10 mouse cellular contexts compared by ENCODE assay signal in genomic region chr17:87312924-87313870, GRCm38 (mm10). TPM values are rescaled to one million over a fixed set of nuclear protein-coding genes. Genes with fewer than 3 reads are reported as not detected.
DNase-seq lines count a peak whose midpoint lies in the region; ATAC-seq lines count a peak whose summit lies in the region.
"Had no signal": no experiment of that assay in that cellular context is flagged by ENCODE, and none has a peak within 500 bp of the region (broad histone marks: within the 10 kb centered on the region; RNA-seq: fewer than 3 reads in every experiment).

No protein-coding gene starts in this region.

- peaks cover 16% of the 10 kb centered on the region; the same call in 1 of the 2 replicates for H3K4me1 ChIP-seq in stomach, embryonic 14.5 days (ENCODE audit: control insufficient read depth, insufficient read depth, low read length)

- H3K4me2 ChIP-seq in stomach, embryonic 14.5 days (replicated peaks; ENCODE audit: low read depth, low read length) = peak overlapping the region; percentile 27
- H3K4me2 ChIP-seq: neural tube, embryonic 12.5 days had no signal

- no peak for ATAC-seq in stomach, embryonic 14.5 days (ENCODE audit: insufficient number of reproducible peaks, insufficient read depth, low FRiP score, low read depth)

- H3K36me3 ChIP-seq in stomach, embryonic 14.5 days (ENCODE audit: control insufficient read depth, insufficient read depth, low read length) = no peaks in the 10 kb centered on the region
- H3K36me3 ChIP-seq: neural tube, embryonic 12.5 days had no signal

- no peak overlapping the region for H3K9ac ChIP-seq in stomach, embryonic 14.5 days (replicated peaks; ENCODE audit: low read depth, low read length)
- H3K9ac ChIP-seq: neural tube, embryonic 12.5 days had no signal

- H3K9me3 ChIP-seq in stomach, embryonic 14.5 days (ENCODE audit: control insufficient read depth, low read depth, low read length) = no peaks in the 10 kb centered on the region
- H3K9me3 ChIP-seq: neural tube, embryonic 12.5 days had no signal

- H3K27me3 ChIP-seq in stomach, embryonic 14.5 days (ENCODE audit: control insufficient read depth, insufficient read depth, low read length) = no peaks in the 10 kb centered on the region
- H3K27me3 ChIP-seq: neural tube, embryonic 12.5 days had no signal

- peak; percentile 4 for DNase-seq in cerebellum, adult 11 months
- DNase-seq in cerebellum, adult 18-20 months = no peak
- peak; percentile 41 to 59 for DNase-seq in lung, adult 18-20 months
- DNase-seq in lung, postnatal 14 days = no peak
- DNase-seq in kidney, postnatal 14 days = peak; percentile 60
- DNase-seq in adrenal gland, adult (ENCODE audit: inconsistent age in 2 of 2, low spot score in 1 of 2) = no peak
- no peak for DNase-seq in embryo, embryonic 11 days
- DNase-seq: liver had no signal

- H3K27ac ChIP-seq in stomach, embryonic 14.5 days (ENCODE audit: low read length) = no peak overlapping the region
- H3K27ac ChIP-seq: neural tube, embryonic 12.5 days had no signal

- no peak overlapping the region for H3K4me3 ChIP-seq in stomach, embryonic 14.5 days (ENCODE audit: low read depth, low read length)
- H3K4me3 ChIP-seq: neural tube, embryonic 12.5 days had no signal

- 39% methylated on average over 18 of the region's 18 CpGs for WGBS in stomach, embryonic 14.5 days

RNA-seq across cellular contexts. Expression of gene Ttc7, which starts 30.5 kb away (rescaled TPM):
- polyA plus RNA-seq in stomach, embryonic 14.5 days (2014; fragmentation: Nextera tagmentation; extraction: Ambion mirVana) = 4.6 and 5.9 TPM in 2 replicates

RNA-seq across cellular contexts. Expression of gene Mcfd2, which starts 47.5 kb away (rescaled TPM):
- polyA plus RNA-seq in stomach, embryonic 14.5 days (2014; fragmentation: Nextera tagmentation; extraction: Ambion mirVana) = 82.6 and 93.6 TPM in 2 replicates

Comparison
In these comparisons a context has a peak if more than half of its experiments do, and no peak if none do; other contexts are left out.
1. DNase-seq: peak in cerebellum, adult 11 months (single experiment), lung, adult 18-20 months (2 of 2) and kidney, postnatal 14 days (single experiment); none in cerebellum, adult 18-20 months (0 of 2), lung, postnatal 14 days (single experiment), adrenal gland, adult (0 of 2) and embryo, embryonic 11 days (single experiment).